Mouse (Mus musculus): Measurements from ENCODE around the gene Hoxa4.

- TF ChIP-seq CTCF (IDR thresholded peaks at IDR 0.05; ENCODE audit: low read depth): no peak
- TF ChIP-seq EP300 (IDR thresholded peaks at IDR 0.05; ENCODE audit: low read depth): no peak
Observed at GRCm38 (mm10) chr6:52159164-52159761, 32.3 kb downstream of the Hoxa4 start.
